Mouse (Mus musculus) heart, postnatal 25 days (tissue): ENCODE measurements around the gene Card10. TPM values are rescaled to one million over a fixed set of nuclear protein-coding genes. Genes with fewer than 3 reads are reported as not detected.

Experiments used
- DNase-seq: peaks from one replicate; pipeline ENCODE4 v3.0.0; 2022; ENCODE audit warnings: low spot score
- intact Hi-C: fragments of 180-260 bp; cut with DNase I; formaldehyde crosslinking; loops from one replicate; pipeline ENCODE4 v1.15.1; 2025
- total RNA-seq, 2 experiments: library from RNA; stranded (reverse); gene quantifications; 2 replicates each; pipeline ENCODE4 v1.2.3; 2021

Gene Card10
- total RNA-seq, 2 experiments from 2014 or later = 14.8 to 18.3 TPM

GRCm38 (mm10) chr15:78779690-78780089, 23.2 kb downstream of the Card10 start:
- intact Hi-C loops = no loop called here
- DNase-seq = no peak

- intact Hi-C loops = no loop called here
- no peak for DNase-seq
Observed at GRCm38 (mm10) chr15:78779253-78779652, 23.6 kb downstream of the Card10 start.

- intact Hi-C loops = no loop called here
- DNase-seq = peak; percentile 84
Observed at GRCm38 (mm10) chr15:78778077-78778870, 24.6 kb downstream of the Card10 start.

- intact Hi-C loops = no loop called here
- DNase-seq = peak; percentile 72
Observed at GRCm38 (mm10) chr15:78773290-78773729, 29.5 kb downstream of the Card10 start, which contains the start of gene Mfng. Gene Mfng (minus strand): TSS chr15:78773475.

DNA sequence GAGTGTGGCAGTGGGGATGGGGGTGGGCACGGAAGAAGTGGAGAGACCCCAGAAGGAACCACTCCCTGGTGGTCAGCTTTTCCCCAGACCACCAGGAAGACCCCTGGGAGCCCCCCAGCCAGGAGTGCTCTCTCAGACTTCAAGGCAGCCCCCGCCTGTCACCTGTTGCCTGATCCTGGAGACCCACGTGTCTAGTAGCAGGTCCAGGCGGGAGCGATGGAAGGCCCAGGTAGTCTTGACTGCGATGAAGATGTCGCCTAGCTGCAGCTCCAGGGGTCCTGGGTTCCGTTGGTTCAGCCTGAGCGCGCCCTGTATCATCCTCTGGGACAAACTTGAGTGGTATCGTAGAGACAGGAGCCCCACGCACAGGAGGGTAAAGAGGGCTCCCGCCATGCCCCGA, 30.0 kb downstream of the Card10 start:
- intact Hi-C loops = no loop called here
- DNase-seq = no peak

- no peak for DNase-seq
- intact Hi-C loops = no loop called here
Observed at GRCm38 (mm10) chr15:78772368-78772763, 30.5 kb downstream of the Card10 start.

DNA sequence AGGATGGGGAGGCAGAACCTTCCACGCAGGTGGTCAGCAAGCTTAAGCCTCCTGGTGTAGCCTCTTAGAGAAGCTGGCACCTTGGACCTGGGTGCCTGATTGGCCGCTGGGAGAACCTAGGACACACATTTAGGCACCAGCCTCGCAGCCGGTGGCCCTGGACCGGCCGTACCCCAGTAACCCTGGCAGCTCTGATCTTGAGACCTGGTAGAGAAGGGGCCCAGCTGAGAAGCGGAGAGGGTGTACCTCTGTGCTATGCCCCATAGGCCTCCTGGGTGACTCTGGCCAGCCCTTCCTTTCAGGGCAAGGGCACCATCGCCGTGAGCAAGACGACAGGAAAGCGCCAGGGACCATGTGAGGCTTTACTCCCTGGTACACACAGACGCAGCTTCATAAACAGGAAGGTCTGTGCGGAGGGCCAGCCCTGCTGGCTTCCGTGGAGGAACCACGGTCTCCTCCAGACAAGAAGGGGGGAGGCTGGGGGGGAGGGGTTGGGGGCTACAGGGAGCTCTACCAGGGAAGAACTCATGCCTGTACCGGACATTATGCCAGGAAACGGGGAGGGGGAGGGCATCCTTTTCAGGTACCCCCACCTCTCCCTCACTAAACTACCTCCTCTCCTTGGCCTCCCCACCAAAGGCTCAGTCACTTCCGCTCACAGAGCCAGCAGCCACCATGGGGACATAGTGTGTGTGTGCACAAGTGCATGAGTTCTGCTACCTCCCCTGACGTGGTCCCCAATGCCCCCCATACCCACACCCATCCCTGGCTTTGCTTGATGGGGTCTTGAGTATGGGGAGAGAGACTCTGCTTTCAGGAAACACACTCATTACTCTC, 31.1 kb downstream of the Card10 start:
- intact Hi-C loops = no loop called here
- DNase-seq = peak; percentile 49

GRCm38 (mm10) chr15:78770983-78771355, 31.9 kb downstream of the Card10 start:
- no peak for DNase-seq
- intact Hi-C loops = no loop called here

- intact Hi-C loops = no loop called here
Observed at GRCm38 (mm10) chr15:78770234-78770982, 32.4 kb downstream of the Card10 start.

DNA sequence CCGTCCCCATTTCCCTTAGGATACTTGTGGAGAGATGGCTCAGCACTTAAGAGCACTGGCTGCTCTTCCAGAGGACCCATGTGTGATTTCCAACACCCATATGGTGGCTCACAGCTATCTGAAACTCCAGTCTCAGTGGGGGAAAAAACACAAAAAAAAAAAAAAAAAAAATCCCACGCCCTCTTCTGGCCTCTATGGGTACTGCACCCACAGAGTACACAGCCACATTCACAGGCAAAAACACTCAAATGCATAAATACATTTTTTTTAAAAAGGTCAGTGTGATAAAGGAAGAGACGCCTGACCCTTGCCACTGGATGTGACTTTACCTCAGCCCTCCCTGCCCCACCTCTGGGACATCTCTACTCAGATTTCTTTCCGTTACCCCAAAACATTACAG, 33.8 kb downstream of the Card10 start:
- no peak for DNase-seq
- intact Hi-C loops = no loop called here

More at GRCm38 (mm10) chr15:78770234-78770982, 32.4 kb downstream of the Card10 start:
- DNase-seq = no peak

DNA sequence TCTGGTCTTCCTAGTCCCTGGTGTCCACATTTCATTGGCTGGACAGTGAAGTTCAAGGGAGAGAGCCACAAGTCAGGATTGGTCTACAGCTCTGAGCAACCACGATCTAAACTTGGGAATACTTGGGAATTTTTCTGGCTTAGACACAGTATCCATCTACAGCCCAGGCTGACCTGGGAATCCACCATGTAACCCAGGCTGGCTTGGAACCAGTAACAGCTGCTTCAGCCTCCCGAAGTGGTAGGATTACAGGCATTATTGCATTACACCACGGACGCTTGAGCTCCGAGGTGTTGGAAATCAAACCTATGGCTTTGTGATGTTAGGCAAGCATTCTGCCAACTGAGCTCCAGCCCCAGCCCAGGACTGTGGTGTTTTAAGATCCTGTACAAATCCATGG, 39.1 kb downstream of the Card10 start:
- intact Hi-C loops = no loop called here
- DNase-seq = no peak

DNA sequence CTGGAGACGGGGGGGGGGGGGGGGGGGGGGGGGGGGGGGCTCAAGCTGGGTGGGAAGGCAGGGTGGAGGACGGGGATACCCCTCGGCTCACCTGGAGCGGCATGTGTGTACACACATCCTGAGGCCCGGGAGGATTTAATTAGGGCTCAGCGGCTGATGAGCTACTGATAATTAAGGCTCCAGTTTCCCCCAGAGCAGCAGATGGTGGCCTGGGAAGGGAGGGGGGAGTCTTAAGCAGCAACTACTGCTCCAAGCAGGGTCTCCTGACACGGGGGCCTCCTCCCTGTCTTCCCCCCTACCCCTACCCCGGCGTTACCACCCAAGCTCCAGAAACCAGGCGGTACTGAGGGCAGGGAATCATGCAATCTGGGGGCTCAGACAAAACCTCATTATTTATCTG, 39.6 kb downstream of the Card10 start:
- intact Hi-C loops = no loop called here
- DNase-seq = no peak

DNA sequence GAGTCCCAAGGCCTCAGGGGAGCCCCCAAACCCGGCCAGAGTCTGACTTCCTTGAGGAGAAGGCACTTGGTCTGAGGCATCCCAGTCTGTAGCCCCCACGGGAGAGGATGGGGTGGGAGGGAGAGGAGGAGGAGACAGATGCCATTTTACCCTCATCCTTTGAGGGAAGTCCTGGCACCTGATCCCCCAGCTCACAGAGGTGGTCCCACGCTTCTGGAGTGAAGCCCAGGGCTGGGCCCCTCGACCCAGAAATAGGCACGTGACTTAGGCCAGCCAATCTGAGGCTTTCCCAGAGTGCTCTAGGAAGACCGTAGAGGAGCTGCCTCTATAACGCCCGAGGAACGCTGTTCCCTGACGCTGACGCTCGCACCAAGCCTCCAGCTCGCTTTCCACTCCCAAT, 41.7 kb downstream of the Card10 start:
- no peak for DNase-seq
- intact Hi-C loops = no loop called here

DNA sequence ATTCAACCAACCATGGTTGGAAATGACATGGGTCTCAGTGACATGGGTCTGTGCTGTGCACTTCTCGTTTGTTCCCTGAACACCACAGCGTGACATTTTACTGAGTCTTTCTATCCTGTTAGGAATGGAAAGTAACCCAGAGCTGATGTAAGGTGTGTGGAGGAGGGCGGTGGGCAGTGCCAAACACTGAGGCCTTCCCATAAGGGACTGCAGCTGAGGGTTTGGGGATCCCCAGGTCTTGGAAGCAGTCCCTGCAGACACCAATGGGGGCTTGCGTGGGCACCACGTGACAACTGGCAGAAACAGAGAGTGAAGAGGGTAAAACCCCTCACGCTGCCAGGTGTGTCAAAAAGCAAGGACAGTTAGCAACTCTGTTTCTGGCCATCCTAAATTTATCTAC, 44.7 kb downstream of the Card10 start:
- no peak for DNase-seq
- intact Hi-C loops = no loop called here

DNA sequence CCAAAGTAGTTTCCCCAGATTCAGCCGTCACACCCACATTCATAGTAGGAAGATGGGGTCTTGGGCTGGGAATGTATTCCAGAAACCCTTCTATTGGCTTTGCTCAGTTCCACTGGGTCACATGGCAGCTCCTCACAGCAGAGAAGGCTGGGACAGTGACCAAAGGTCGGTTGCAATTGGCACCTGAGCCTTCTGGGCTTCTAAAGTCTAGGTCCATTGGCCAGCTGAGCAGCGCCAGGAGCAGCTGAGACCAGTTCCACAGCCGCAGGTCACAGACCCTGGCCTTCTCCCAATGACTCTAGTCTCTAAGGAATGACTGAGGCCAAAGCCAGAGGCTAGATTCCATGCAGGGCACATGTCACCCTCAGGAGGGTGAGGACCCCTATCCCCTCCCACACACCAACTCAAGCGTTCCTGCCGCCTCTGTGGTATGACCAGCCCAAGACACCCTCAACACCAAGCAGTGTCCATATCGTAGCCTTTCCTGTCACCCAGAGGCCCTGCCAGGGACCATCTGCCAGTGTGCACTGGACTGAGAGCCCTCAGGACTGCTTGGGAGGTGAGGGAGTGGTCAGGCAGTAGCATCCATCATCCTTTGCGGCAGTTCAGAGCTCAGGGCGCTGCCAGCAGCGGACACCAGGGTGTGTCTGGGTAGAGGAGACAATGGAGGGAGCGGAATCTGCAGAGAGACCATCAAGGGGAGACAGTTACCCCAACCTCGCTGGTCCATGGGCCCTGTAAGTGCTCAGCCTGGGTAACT, 46.7 kb downstream of the Card10 start:
- no peak for DNase-seq
- intact Hi-C loops = no loop called here

DNA sequence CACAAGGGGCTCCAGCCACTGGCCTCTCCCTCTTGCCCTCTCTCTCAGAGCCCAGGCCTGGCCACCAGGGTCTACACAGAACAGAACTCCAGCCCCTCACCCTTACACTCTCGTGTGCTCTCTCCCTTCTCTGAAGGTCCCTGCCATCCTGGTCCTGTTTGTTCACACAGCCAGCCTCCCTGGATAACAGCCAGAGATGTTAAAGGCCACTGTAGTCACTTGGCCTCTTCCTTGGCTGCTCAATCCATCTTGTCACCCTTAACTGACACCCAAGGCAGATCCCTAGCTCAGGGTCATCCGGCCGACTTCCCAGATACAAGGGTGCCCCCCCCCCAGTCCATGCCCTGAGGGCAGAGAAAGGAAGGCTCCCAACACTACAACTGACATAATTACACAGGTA, 47.6 kb downstream of the Card10 start:
- no peak for DNase-seq
- intact Hi-C loops = no loop called here

GRCm38 (mm10) chr15:78754144-78754543, 48.7 kb downstream of the Card10 start:
- intact Hi-C loops = no loop called here

GRCm38 (mm10) chr15:78752991-78753390, 49.9 kb downstream of the Card10 start:
- no peak for DNase-seq
- intact Hi-C loops = no loop called here

More at GRCm38 (mm10) chr15:78754144-78754543, 48.7 kb downstream of the Card10 start:
- no peak for DNase-seq

- intact Hi-C loops = no loop called here
- DNase-seq = no peak
Observed at GRCm38 (mm10) chr15:78750608-78751350, 52.1 kb downstream of the Card10 start.
